ENCODE assay signal across 9 mouse cellular contexts in genomic region chr9:99587505-99588202, GRCm38 (mm10). TPM values are rescaled to one million over a fixed set of nuclear protein-coding genes. Genes with fewer than 3 reads are reported as not detected.
A peak's percentile ranks its signal among the peaks of the same experiment; 100 is the strongest.
DNase-seq lines count a peak whose midpoint lies in the region; ATAC-seq and TF ChIP-seq lines count a peak whose summit lies in the region.
"Had no signal": no experiment of that assay in that cellular context is flagged by ENCODE, and none has a peak within 500 bp of the region (broad histone marks: within the 10 kb centered on the region; RNA-seq: fewer than 3 reads in every experiment).

No protein-coding gene starts in this region.

- H3K9me3 ChIP-seq in neural tube, embryonic 15.5 days (replicated peaks) = no peaks in the 10 kb centered on the region
- no peaks in the 10 kb centered on the region for H3K9me3 ChIP-seq in intestine, embryonic 16.5 days (ENCODE audit: control insufficient read depth, low read length)

- no peak overlapping the region for H3K4me3 ChIP-seq in neural tube, embryonic 15.5 days (replicated peaks)
- H3K4me3 ChIP-seq in intestine, embryonic 16.5 days (ENCODE audit: low read length) = no peak overlapping the region
- no peak overlapping the region for H3K4me3 ChIP-seq in liver, adult 2 months (ENCODE audit: insufficient read depth, low read depth, low read length)

- peaks cover 23% of the 10 kb centered on the region for H3K36me3 ChIP-seq in neural tube, embryonic 15.5 days
- peaks cover 4% of the 10 kb centered on the region; the same call in 1 of the 2 replicates for H3K36me3 ChIP-seq in intestine, embryonic 16.5 days (ENCODE audit: control insufficient read depth, insufficient read depth, low read length)
- H3K36me3 ChIP-seq in liver, adult 2 months (ENCODE audit: control insufficient read depth, insufficient read depth, low read length) = peaks cover 10% of the 10 kb centered on the region; the same call in 1 of the 2 replicates

- H3K27ac ChIP-seq in neural tube, embryonic 15.5 days (replicated peaks) = no peak overlapping the region
- no peak overlapping the region for H3K27ac ChIP-seq in intestine, embryonic 16.5 days (ENCODE audit: low read length)
- no peak overlapping the region for H3K27ac ChIP-seq in liver, adult 2 months (replicated peaks; ENCODE audit: insufficient read depth, low read depth, low read length)

- no peak overlapping the region for H3K9ac ChIP-seq in neural tube, embryonic 15.5 days (replicated peaks)
- H3K9ac ChIP-seq in intestine, embryonic 16.5 days (ENCODE audit: low read depth, low read length) = no peak overlapping the region
- H3K9ac ChIP-seq in liver, adult 2 months (ENCODE audit: low read depth, low read length) = no peak overlapping the region

- TF ChIP-seq POLR2A in liver, adult 2 months (IDR thresholded peaks at IDR 0.05; ENCODE audit: extremely low read depth, insufficient read depth, low read length) = no peak

- no peak for ATAC-seq in neural tube, embryonic 15.5 days (ENCODE audit: low FRiP score)
- ATAC-seq in intestine, embryonic 16.5 days = peak; percentile 50

- no peaks in the 10 kb centered on the region for H3K79me2 ChIP-seq in liver, adult 2 months (ENCODE audit: control insufficient read depth, insufficient read depth, low read length)

- H3K27me3 ChIP-seq in neural tube, embryonic 15.5 days (replicated peaks) = 0 out of 2 replicates have a peak, but pooled peaks cover 3% of the 10 kb centered on the region
- no peaks in the 10 kb centered on the region for H3K27me3 ChIP-seq in intestine, embryonic 16.5 days (replicated peaks; ENCODE audit: control insufficient read depth, insufficient read depth, low read length)
- H3K27me3 ChIP-seq in liver, adult 2 months (ENCODE audit: control insufficient read depth, insufficient read depth, low read length) = 0 out of 2 replicates have a peak, but pooled peaks cover 3% of the 10 kb centered on the region

- peak; percentile 71 for DNase-seq in neural tube, embryonic 10.5 days (ENCODE audit: extremely low spot score, low spot score)
- DNase-seq in adrenal gland, adult (ENCODE audit: inconsistent age in 2 of 2, low spot score in 1 of 2) = peak; percentile 49 to 87
- DNase-seq in embryo, embryonic 10.5 days (ENCODE audit: low spot score) = peak; percentile 81
- DNase-seq in liver, adult 2 months (ENCODE audit: extremely low read depth, low read depth, low spot score) = no peak
- peak; percentile 53 for DNase-seq in ovary, postnatal 36 days (ENCODE audit: low spot score)
- peak; percentile 23 for DNase-seq in yolk sac, embryonic 10.5 days (ENCODE audit: low spot score)

- WGBS in neural tube, embryonic 15.5 days = 30% methylated on average over 8 of the region's 8 CpGs
- 27% methylated on average over 8 of the region's 8 CpGs for WGBS in intestine, embryonic 16.5 days
- 30% methylated on average over 8 of the region's 8 CpGs for WGBS in liver, adult 2 months

- H3K4me1 ChIP-seq in neural tube, embryonic 15.5 days = no peaks in the 10 kb centered on the region
- H3K4me1 ChIP-seq in intestine, embryonic 16.5 days (ENCODE audit: control insufficient read depth, insufficient read depth, low read length) = no peaks in the 10 kb centered on the region
- no peaks in the 10 kb centered on the region for H3K4me1 ChIP-seq in liver, adult 2 months (ENCODE audit: control insufficient read depth, insufficient read depth, low read length)

- TF ChIP-seq CTCF in liver, adult 2 months (IDR thresholded peaks at IDR 0.05; ENCODE audit: low read depth, low read length) = peak; percentile 73

- H3K4me2 ChIP-seq in neural tube, embryonic 15.5 days = no peak overlapping the region
- no peak overlapping the region for H3K4me2 ChIP-seq in intestine, embryonic 16.5 days (ENCODE audit: low read depth, low read length)

RNA-seq across cellular contexts. Expression of gene Dbr1, which starts 12.1 kb away (rescaled TPM):
- polyA plus RNA-seq in neural tube, embryonic 15.5 days (2015; fragmentation: Nextera tagmentation; extraction: Ambion mirVana) = 23.2 and 28.7 TPM in 2 replicates
- 23.4 and 27.8 TPM in 2 replicates for polyA plus RNA-seq in intestine, embryonic 16.5 days (2015; fragmentation: Nextera tagmentation; extraction: Ambion mirVana)
- total RNA-seq in liver, adult 2 months (2014; rRNA removed) = 6.9 and 11.5 TPM in 2 replicates
- polyA plus RNA-seq in liver, adult 2 months (2012; rRNA removed) = 5.4 and 7.1 TPM in 2 replicates

RNA-seq across cellular contexts. Expression of gene Armc8, which starts 19.0 kb away (rescaled TPM):
- 67.1 and 73.8 TPM in 2 replicates for polyA plus RNA-seq in neural tube, embryonic 15.5 days (2015; fragmentation: Nextera tagmentation; extraction: Ambion mirVana)
- 25.5 and 28.1 TPM in 2 replicates for polyA plus RNA-seq in intestine, embryonic 16.5 days (2015; fragmentation: Nextera tagmentation; extraction: Ambion mirVana)
- total RNA-seq in liver, adult 2 months (2014; rRNA removed) = 9.3 and 12.1 TPM in 2 replicates
- 3.8 and 4.4 TPM in 2 replicates for polyA plus RNA-seq in liver, adult 2 months (2012; rRNA removed)

RNA-seq across cellular contexts. Expression of gene A4gnt, which starts 24.6 kb away (rescaled TPM):
- polyA plus RNA-seq in neural tube, embryonic 15.5 days (2015; fragmentation: Nextera tagmentation; extraction: Ambion mirVana) = not detected in 2 replicates
- 1.2 and 1.6 TPM in 2 replicates for polyA plus RNA-seq in intestine, embryonic 16.5 days (2015; fragmentation: Nextera tagmentation; extraction: Ambion mirVana)
- not detected in 2 replicates for total RNA-seq in liver, adult 2 months (2014; rRNA removed)
- not detected in 2 replicates for polyA plus RNA-seq in liver, adult 2 months (2012; rRNA removed)
- polyA plus RNA-seq: heart, embryonic 14.5 days had no signal

RNA-seq across cellular contexts. Expression of gene Dzip1l, which starts 41.6 kb away (rescaled TPM):
- 8.5 and 9.6 TPM in 2 replicates for polyA plus RNA-seq in neural tube, embryonic 15.5 days (2015; fragmentation: Nextera tagmentation; extraction: Ambion mirVana)
- polyA plus RNA-seq in intestine, embryonic 16.5 days (2015; fragmentation: Nextera tagmentation; extraction: Ambion mirVana) = 9.9 and 11.2 TPM in 2 replicates
- 0.46 and 0.47 TPM in 2 replicates for total RNA-seq in liver, adult 2 months (2014; rRNA removed)
- polyA plus RNA-seq in liver, adult 2 months (2012; rRNA removed) = 0.20 and 0.22 TPM in 2 replicates
